Mouse (Mus musculus): Measurements from ENCODE around the gene Gcc1. TPM values are rescaled to one million over a fixed set of nuclear protein-coding genes. Genes with fewer than 3 reads are reported as not detected.

The Gcc1 gene
- total and polyA plus RNA-seq, 3 experiments = 9.0 to 9.2 TPM; not detected in 1

GRCm38 (mm10) chr6:28429870-28430269 lies 1.7 kb upstream of the Gcc1 start:
- H3K9me3 ChIP-seq (replicated peaks; ENCODE audit: insufficient read depth, low read length) = no peaks in the 10 kb centered on the region
- H3K79me2 ChIP-seq (ENCODE audit: control insufficient read depth, insufficient read depth, low read length, poor library complexity) = no peaks in the 10 kb centered on the region
- H3K9ac ChIP-seq (ENCODE audit: control insufficient read depth, low read depth, low read length, poor library complexity, severe bottlenecking) = no peak overlapping the region
- H3K27ac ChIP-seq (ENCODE audit: control insufficient read depth, low read depth, low read length) = no peak overlapping the region
- no peak for DNase-seq (ENCODE audit: low read depth, low spot score)
- H3K4me1 ChIP-seq (ENCODE audit: control insufficient read depth in 1 of 2, insufficient read depth in 2 of 2, low read length in 2 of 2) = peaks cover 0 to 3% of the 10 kb centered on the region in 2 experiments; a peak in 1 of 4 replicates
- H3K36me3 ChIP-seq (ENCODE audit: control insufficient read depth in 1 of 2, insufficient read depth in 2 of 2, low read length in 2 of 2) = peaks cover 0 to 2% of the 10 kb centered on the region in 2 experiments; a peak in 2 of 4 replicates
- H3K4me3 ChIP-seq (ENCODE audit: control insufficient read depth in 1 of 2, insufficient read depth in 1 of 2, low read depth in 2 of 2, low read length in 2 of 2) = no peak overlapping the region
- H3K27me3 ChIP-seq (ENCODE audit: control insufficient read depth in 1 of 2, insufficient read depth in 2 of 2, low read length in 2 of 2) = no peaks in the 10 kb centered on the region
- TF ChIP-seq E2F4 (IDR thresholded peaks at IDR 0.05; ENCODE audit: borderline replicate concordance, low read depth, low read length) = no peak
- no peak for TF ChIP-seq EP300 (IDR thresholded peaks at IDR 0.05; ENCODE audit: low read depth in 1 of 2, low read length in 2 of 2)
- TF ChIP-seq NRF1 (IDR thresholded peaks at IDR 0.05; ENCODE audit: insufficient read depth, low read depth, low read length, poor library complexity, severe bottlenecking) = no peak
- no peak for TF ChIP-seq GABPA (IDR thresholded peaks at IDR 0.05; ENCODE audit: low read depth, low read length)
- TF ChIP-seq BHLHE40 (IDR thresholded peaks at IDR 0.05; ENCODE audit: borderline replicate concordance, low read depth, low read length) = no peak
- no peak for TF ChIP-seq RAD21 (IDR thresholded peaks at IDR 0.05; ENCODE audit: low read depth, low read length)
- TF ChIP-seq RCOR1 (IDR thresholded peaks at IDR 0.05; ENCODE audit: low read depth, low read length) = no peak
- no peak for TF ChIP-seq HCFC1 (IDR thresholded peaks at IDR 0.05; ENCODE audit: low read depth, low read length)
- TF ChIP-seq CHD2 (IDR thresholded peaks at IDR 0.05; ENCODE audit: low read length) = no peak
- no peak for TF ChIP-seq MAX (IDR thresholded peaks at IDR 0.05; ENCODE audit: low read length)
- TF ChIP-seq TBP (IDR thresholded peaks at IDR 0.05; ENCODE audit: low read depth, low read length) = no peak
- no peak for TF ChIP-seq USF1 (IDR thresholded peaks at IDR 0.05; ENCODE audit: low read depth, low read length)
- no peak for TF ChIP-seq POLR2A (IDR thresholded peaks at IDR 0.05; ENCODE audit: control insufficient read depth in 1 of 2, insufficient read depth in 1 of 2, low read depth in 1 of 2, low read length in 2 of 2, poor library complexity in 1 of 2)
- no peak for TF ChIP-seq KAT2A (conservative IDR thresholded peaks at IDR 0.05; ENCODE audit: low read depth, low read length)
- no peak for TF ChIP-seq ZC3H11A (IDR thresholded peaks at IDR 0.05; ENCODE audit: low read depth, low read length)
- no peak for TF ChIP-seq UBTF (IDR thresholded peaks at IDR 0.05; ENCODE audit: borderline replicate concordance, insufficient read depth, low read depth, low read length)
- no peak for TF ChIP-seq MAFK (IDR thresholded peaks at IDR 0.05; ENCODE audit: borderline replicate concordance, low read depth, low read length)
- no peak for TF ChIP-seq TAL1 (IDR thresholded peaks at IDR 0.05; ENCODE audit: low read length)
- TF ChIP-seq MEF2A (IDR thresholded peaks at IDR 0.05; ENCODE audit: extremely low read depth, insufficient replicate concordance, low read depth, low read length, poor library complexity, severe bottlenecking) = no peak
- TF ChIP-seq MYC (IDR thresholded peaks at IDR 0.05; ENCODE audit: low read depth, low read length) = no peak

Measured in MEL (cell line).